Mouse (Mus musculus) heart, embryonic 12.5 days (tissue): ENCODE measurements around the gene Parg. TPM values are rescaled to one million over a fixed set of nuclear protein-coding genes. Genes with fewer than 3 reads are reported as not detected.

Source experiments
- polyA plus RNA-seq: library from polyadenylated mRNA; unstranded; fragments of >200 nt; fragmentation: Nextera tagmentation; extraction: Ambion mirVana; gene quantifications from 2 replicates; pipeline ENCODE4 v1.2.1, GENCODE M21; 2016

The Parg gene
- polyA plus RNA-seq, 1 experiment from 2014 or later: 37.9 TPM

Other genes with a start within 250 kb of the Parg start
- gene Galnt15, start 173.0 kb upstream of the Parg start, polyA plus RNA-seq: 0.29 and 0.35 TPM in 2 replicates
- 37.9 and 40.2 TPM in 2 replicates for gene Oxnad1, start 116.6 kb upstream of the Parg start, polyA plus RNA-seq
- gene Dph3, start 116.2 kb upstream of the Parg start, polyA plus RNA-seq: 71.7 and 74.5 TPM in 2 replicates
- not detected in 2 replicates for gene Msmb, start 59.9 kb upstream of the Parg start, polyA plus RNA-seq
- 146 and 147 TPM in 2 replicates for gene Ncoa4, start 42.1 kb upstream of the Parg start, polyA plus RNA-seq
- gene Timm23, start 51 bp upstream of the Parg start, polyA plus RNA-seq: 279 and 286 TPM in 2 replicates
- 19.2 and 19.4 TPM in 2 replicates for gene Ogdhl, start 120.1 kb downstream of the Parg start, polyA plus RNA-seq
- gene 1700024G13Rik, start 186.4 kb downstream of the Parg start, polyA plus RNA-seq: not detected in 2 replicates